Mouse (Mus musculus) lung, adult 2 months (tissue): ENCODE results near the gene Usp2.

Experiments
- CTCF ChIP-seq: fragments of 200-500 bp; IDR thresholded peaks from 2 replicates; pipeline ENCODE4 v1.5.1; 2011; ENCODE audit warnings: mild to moderate bottlenecking, low read length, control low read depth; ENCODE audit not compliant: insufficient read depth
- POLR2A ChIP-seq: fragments of 200-500 bp; IDR thresholded peaks from 2 replicates; pipeline ENCODE4 v1.6.1; 2011; ENCODE audit warnings: low read depth, mild to moderate bottlenecking, control low read depth, low read length, borderline replicate concordance; ENCODE audit errors: extremely low read depth

DNA sequence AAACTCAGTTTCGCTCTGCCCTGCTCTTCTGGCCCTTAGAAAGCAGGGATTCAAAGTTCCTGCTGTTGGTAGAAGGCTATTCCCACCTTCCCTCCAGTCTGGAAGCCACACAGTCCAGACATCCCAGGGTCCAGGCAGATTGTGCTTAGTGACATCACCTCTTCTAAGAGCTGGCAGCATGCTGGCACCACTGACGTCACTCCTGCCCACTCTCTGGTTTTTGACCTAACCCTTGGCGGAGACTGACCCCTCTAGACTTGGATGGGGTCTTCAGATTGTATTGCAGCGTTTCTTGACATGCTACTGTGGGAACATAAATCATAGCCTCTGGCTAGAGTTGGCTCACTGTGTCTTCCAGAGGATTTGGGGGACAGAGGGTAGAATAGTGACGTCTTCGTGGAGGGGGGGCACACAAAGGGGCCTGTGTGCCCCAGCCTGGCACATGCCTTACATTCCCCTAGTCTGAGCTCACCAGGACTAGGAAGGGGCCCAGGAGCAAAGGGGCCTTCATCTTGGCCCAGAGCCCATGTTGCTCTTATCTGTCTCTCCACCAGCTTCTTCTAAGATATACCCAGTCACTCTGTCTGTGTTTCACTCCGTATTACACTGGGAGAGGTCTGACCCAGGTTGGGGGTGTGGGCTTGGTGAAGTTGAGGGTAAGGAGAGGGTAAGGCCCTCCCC lies 69.0 kb downstream of the Usp2 start:
- TF ChIP-seq CTCF (no peak), POLR2A (no peak)
